Mouse (Mus musculus): Measurements from ENCODE around the gene Gpd2. TPM values are rescaled to one million over a fixed set of nuclear protein-coding genes. Genes with fewer than 3 reads are reported as not detected.

The Gpd2 gene
- total RNA-seq, 1 experiment from 2014 or later, result 38.4 TPM

GRCm38 (mm10) chr2:57239356-57239755 is 1.9 kb downstream of the Gpd2 start:
- no peak for ATAC-seq (replicated peaks in 1 of 2; ENCODE audit: insufficient read depth in 1 of 2, low FRiP score in 2 of 2, low TSS enrichment in 1 of 2, low read depth in 1 of 2, poor library complexity in 2 of 2, severe bottlenecking in 2 of 2)

DNA sequence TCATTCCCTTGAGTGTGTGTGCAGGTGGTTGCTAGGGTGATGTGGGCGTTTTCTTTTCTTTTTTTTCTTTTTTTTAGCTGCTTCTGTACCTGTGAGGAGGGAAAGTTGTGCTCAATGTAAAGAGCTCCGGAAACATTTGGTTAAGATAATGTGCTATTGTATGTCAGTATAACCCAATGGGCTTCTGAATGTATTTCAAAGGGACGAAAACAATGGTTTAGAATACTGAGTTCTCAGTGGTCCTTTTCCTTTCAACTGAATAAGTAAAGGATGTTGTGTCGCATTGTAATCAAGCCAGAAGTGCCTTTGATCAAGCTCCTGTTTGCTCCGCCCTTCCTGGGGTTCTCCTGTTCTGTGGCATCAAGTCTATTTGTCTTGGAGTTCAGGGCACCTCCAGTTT is 6.6 kb downstream of the Gpd2 start:
- no peak for ATAC-seq (replicated peaks in 1 of 2; ENCODE audit: insufficient read depth in 1 of 2, low FRiP score in 2 of 2, low TSS enrichment in 1 of 2, low read depth in 1 of 2, poor library complexity in 2 of 2, severe bottlenecking in 2 of 2)

- ATAC-seq (replicated peaks in 1 of 2; ENCODE audit: insufficient read depth in 1 of 2, low FRiP score in 2 of 2, low TSS enrichment in 1 of 2, low read depth in 1 of 2, poor library complexity in 2 of 2, severe bottlenecking in 2 of 2), result no peak
These were observed 8.4 kb downstream of the Gpd2 start for GRCm38 (mm10) chr2:57245721-57246328.

GRCm38 (mm10) chr2:57250113-57250512 is 12.7 kb downstream of the Gpd2 start:
- no peak for ATAC-seq (replicated peaks in 1 of 2; ENCODE audit: insufficient read depth in 1 of 2, low FRiP score in 2 of 2, low TSS enrichment in 1 of 2, low read depth in 1 of 2, poor library complexity in 2 of 2, severe bottlenecking in 2 of 2)

- no peak for ATAC-seq (replicated peaks in 1 of 2; ENCODE audit: insufficient read depth in 1 of 2, low FRiP score in 2 of 2, low TSS enrichment in 1 of 2, low read depth in 1 of 2, poor library complexity in 2 of 2, severe bottlenecking in 2 of 2)
These were observed 14.3 kb downstream of the Gpd2 start for GRCm38 (mm10) chr2:57251636-57252317.

DNA sequence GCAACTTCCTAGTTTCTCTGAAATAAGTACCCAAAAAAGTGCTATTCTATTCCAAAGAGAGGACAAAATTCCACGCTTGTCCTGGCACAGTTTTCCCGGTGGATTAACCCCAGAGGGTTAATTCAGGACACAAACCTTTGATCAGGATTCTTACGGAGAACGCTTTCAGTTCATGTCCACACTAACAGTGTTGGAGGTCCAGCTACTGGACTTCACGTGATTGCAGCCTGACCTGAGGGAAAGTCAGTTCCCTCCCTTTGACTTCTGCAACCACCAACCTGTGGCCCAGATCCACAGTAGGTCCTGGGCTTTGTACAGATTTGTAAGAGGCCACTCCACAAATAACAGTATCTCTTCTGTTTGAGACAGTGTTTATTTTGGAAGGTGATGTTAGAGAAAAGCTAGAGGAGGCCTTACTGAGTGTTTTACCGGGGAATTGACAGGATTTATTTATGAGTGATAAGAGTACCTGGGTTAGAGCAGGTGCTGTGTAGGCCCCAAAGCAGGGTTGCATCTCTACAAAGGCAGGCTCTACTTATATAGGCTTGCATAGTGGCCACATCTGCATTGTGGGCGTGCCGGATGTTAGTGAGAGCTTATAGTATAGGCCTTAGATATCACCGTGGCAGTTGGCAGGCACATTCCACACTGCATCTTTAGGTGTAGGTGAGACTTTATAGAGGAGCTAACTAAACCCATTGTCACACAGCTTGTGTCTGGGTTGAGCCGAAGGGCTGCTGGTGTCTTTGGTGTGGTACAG is 15.3 kb downstream of the Gpd2 start:
- ATAC-seq (replicated peaks in 1 of 2; ENCODE audit: insufficient read depth in 1 of 2, low FRiP score in 2 of 2, low TSS enrichment in 1 of 2, low read depth in 1 of 2, poor library complexity in 2 of 2, severe bottlenecking in 2 of 2), result no peak

DNA sequence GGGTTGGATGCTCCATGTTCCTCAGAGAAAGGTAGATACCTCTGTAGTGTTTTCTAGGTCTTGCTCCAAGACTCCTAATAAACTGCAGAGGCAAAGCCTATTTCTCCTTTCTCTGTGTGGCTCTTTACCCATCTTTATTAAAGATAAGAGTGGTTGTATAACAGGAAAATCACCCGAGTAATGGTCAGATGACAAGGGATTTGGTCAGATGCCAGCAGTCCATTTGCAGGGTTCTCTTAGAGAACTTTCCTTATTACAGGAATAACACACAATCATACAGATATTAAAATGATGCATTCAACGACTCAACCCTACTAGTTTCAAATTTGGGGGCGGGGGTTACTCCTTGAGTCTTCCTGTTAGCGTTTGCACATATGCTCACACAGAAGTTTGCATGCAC is 16.8 kb downstream of the Gpd2 start:
- ATAC-seq (replicated peaks in 1 of 2; ENCODE audit: insufficient read depth in 1 of 2, low FRiP score in 2 of 2, low TSS enrichment in 1 of 2, low read depth in 1 of 2, poor library complexity in 2 of 2, severe bottlenecking in 2 of 2), result no peak

- ATAC-seq (replicated peaks in 1 of 2; ENCODE audit: insufficient read depth in 1 of 2, low FRiP score in 2 of 2, low TSS enrichment in 1 of 2, low read depth in 1 of 2, poor library complexity in 2 of 2, severe bottlenecking in 2 of 2), result no peak
These were observed 17.8 kb downstream of the Gpd2 start for GRCm38 (mm10) chr2:57255153-57255670.

- no peak for ATAC-seq (replicated peaks in 1 of 2; ENCODE audit: insufficient read depth in 1 of 2, low FRiP score in 2 of 2, low TSS enrichment in 1 of 2, low read depth in 1 of 2, poor library complexity in 2 of 2, severe bottlenecking in 2 of 2)
These were observed 18.4 kb downstream of the Gpd2 start for GRCm38 (mm10) chr2:57255836-57256235.

- peak in 1 of 2 experiments; percentile 27; a peak in 1 of 4 replicates for ATAC-seq (replicated peaks in 1 of 2; ENCODE audit: insufficient read depth in 1 of 2, low FRiP score in 2 of 2, low TSS enrichment in 1 of 2, low read depth in 1 of 2, poor library complexity in 2 of 2, severe bottlenecking in 2 of 2)
These were observed 19.0 kb downstream of the Gpd2 start for GRCm38 (mm10) chr2:57256459-57256858.

GRCm38 (mm10) chr2:57261286-57262077 is 24.0 kb downstream of the Gpd2 start:
- ATAC-seq (replicated peaks in 1 of 2; ENCODE audit: insufficient read depth in 1 of 2, low FRiP score in 2 of 2, low TSS enrichment in 1 of 2, low read depth in 1 of 2, poor library complexity in 2 of 2, severe bottlenecking in 2 of 2), result no peak

GRCm38 (mm10) chr2:57263431-57263830 is 26.0 kb downstream of the Gpd2 start:
- ATAC-seq (replicated peaks in 1 of 2; ENCODE audit: insufficient read depth in 1 of 2, low FRiP score in 2 of 2, low TSS enrichment in 1 of 2, low read depth in 1 of 2, poor library complexity in 2 of 2, severe bottlenecking in 2 of 2), result no peak

DNA sequence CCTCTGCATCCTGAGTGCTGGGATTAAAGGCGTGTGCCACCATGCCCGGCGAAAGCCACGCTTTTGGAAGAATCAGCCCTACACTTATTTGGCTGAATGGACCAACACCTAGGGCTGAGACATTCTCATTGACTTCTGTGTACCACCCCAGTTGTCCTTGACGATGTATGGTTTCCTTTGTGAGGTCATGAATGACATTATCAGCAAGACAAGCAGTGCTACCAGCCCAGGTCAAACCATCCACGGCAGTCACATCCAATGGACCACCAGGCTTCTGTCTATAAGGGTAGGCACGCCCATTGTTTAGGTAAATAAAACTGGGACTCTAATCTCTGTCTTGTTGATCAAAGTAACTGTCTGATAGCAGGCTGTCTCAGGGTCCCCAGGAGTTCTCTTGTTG is 27.5 kb downstream of the Gpd2 start:
- ATAC-seq (replicated peaks in 1 of 2; ENCODE audit: insufficient read depth in 1 of 2, low FRiP score in 2 of 2, low TSS enrichment in 1 of 2, low read depth in 1 of 2, poor library complexity in 2 of 2, severe bottlenecking in 2 of 2), result no peak

DNA sequence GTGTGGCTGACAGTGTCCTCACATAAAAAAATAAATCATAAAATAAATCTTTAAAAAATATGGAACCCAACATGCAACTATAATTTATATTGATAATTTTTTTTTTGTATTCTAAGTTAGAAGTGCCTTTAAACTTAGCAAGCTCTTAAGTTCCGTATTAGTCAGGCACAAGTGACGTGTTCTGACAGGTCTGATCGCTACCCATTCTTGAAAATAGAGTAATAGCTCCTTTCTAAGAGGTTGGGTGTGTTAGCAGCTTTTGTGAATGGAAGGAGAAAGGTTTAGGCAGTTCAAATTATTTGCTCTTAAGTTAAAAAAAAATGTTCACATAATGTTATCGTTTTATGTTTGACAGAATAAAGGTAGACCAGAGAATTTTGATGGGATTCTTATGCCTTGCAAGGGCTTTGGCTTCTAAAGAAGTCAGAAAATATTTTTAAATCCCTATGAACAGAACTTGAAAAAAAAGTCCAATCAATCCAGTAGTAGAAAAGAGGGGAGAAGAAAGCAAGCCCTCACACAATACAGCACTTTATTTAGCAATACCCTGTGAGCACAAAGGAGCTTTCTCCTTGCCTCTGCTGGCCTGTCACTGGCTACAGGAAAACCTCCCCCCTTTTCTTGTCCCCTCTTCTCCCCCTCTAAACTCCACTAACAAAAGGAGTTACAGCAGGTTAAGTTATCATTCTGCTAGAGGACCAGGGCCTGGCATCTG is 29.4 kb downstream of the Gpd2 start:
- ATAC-seq (replicated peaks in 1 of 2; ENCODE audit: insufficient read depth in 1 of 2, low FRiP score in 2 of 2, low TSS enrichment in 1 of 2, low read depth in 1 of 2, poor library complexity in 2 of 2, severe bottlenecking in 2 of 2), result no peak

- ATAC-seq (replicated peaks in 1 of 2; ENCODE audit: insufficient read depth in 1 of 2, low FRiP score in 2 of 2, low TSS enrichment in 1 of 2, low read depth in 1 of 2, poor library complexity in 2 of 2, severe bottlenecking in 2 of 2), result no peak
These were observed 29.9 kb downstream of the Gpd2 start for GRCm38 (mm10) chr2:57267394-57267716.

- no peak for ATAC-seq (replicated peaks in 1 of 2; ENCODE audit: insufficient read depth in 1 of 2, low FRiP score in 2 of 2, low TSS enrichment in 1 of 2, low read depth in 1 of 2, poor library complexity in 2 of 2, severe bottlenecking in 2 of 2)
These were observed 30.5 kb downstream of the Gpd2 start for GRCm38 (mm10) chr2:57267896-57268295.

- peak; percentile 39 to 56; a peak in 3 of 4 replicates for ATAC-seq (replicated peaks in 1 of 2; ENCODE audit: insufficient read depth in 1 of 2, low FRiP score in 2 of 2, low TSS enrichment in 1 of 2, low read depth in 1 of 2, poor library complexity in 2 of 2, severe bottlenecking in 2 of 2)
These were observed 31.4 kb downstream of the Gpd2 start for GRCm38 (mm10) chr2:57268839-57269238.

Measured in hematopoietic stem cell, adult 5-6 weeks (primary cell).